Mouse (Mus musculus) MEL (cell line): ENCODE results near the gene Rab11fip3. TPM values are rescaled to one million over a fixed set of nuclear protein-coding genes. Genes with fewer than 3 reads are reported as not detected.
"Not testable (repeated sequence)": the region's sequence is repeated elsewhere in the genome, so short reads cannot be mapped to it uniquely, and the experiment has no call there.

Source experiments
- DNase-seq: peaks from one replicate; pipeline ENCODE4 v3.0.0; 2011; ENCODE audit warnings: low read depth, low spot score
- H3K27ac ChIP-seq: 2 replicates; pipeline ENCODE4 v1.5.1; 2012; ENCODE audit warnings: low read depth, mild to moderate bottlenecking, control low read depth, low read length, moderate library complexity; ENCODE audit not compliant: control insufficient read depth
- H3K27me3 ChIP-seq, 2 experiments: fragments of 150-350 bp in 1 of 2; sonication (generic) in 1 of 2; 2 replicates each; pipeline ENCODE4 v1.6.1; 2012; ENCODE audit warnings: low read length in 2 of 2, mild to moderate bottlenecking in 2 of 2, improper control_type of control experiment in 1 of 2, moderate library complexity in 1 of 2; ENCODE audit not compliant: insufficient read depth in 2 of 2, control insufficient read depth in 1 of 2
- H3K36me3 ChIP-seq, 2 experiments: 2 replicates each; pipeline ENCODE4 v1.6.1; 2012 to 2014; ENCODE audit warnings: low read length in 2 of 2, improper control_type of control experiment in 1 of 2, inconsistent platforms in 1 of 2, mild to moderate bottlenecking in 1 of 2; ENCODE audit not compliant: insufficient read depth in 2 of 2, control insufficient read depth in 1 of 2
- H3K4me1 ChIP-seq, 2 experiments: fragments of 150-350 bp in 1 of 2; sonication (generic) in 1 of 2; 2 replicates each; pipeline ENCODE4 v1.6.1; 2012; ENCODE audit warnings: low read length in 2 of 2, improper control_type of control experiment in 1 of 2, mild to moderate bottlenecking in 1 of 2; ENCODE audit not compliant: insufficient read depth in 2 of 2, control insufficient read depth in 1 of 2
- H3K4me3 ChIP-seq, 2 experiments: fragments of 150-350 bp in 1 of 2; sonication (generic) in 1 of 2; 2 replicates each; pipeline ENCODE4 v1.5.1; 2012; ENCODE audit warnings: low read depth in 2 of 2, low read length in 2 of 2, mild to moderate bottlenecking in 2 of 2, moderate library complexity in 2 of 2, control low read depth in 1 of 2, improper control_type of control experiment in 1 of 2; ENCODE audit not compliant: control insufficient read depth in 1 of 2, insufficient read depth in 1 of 2
- H3K79me2 ChIP-seq: 2 replicates; pipeline ENCODE4 v1.6.1; 2012; ENCODE audit warnings: mild to moderate bottlenecking, low read length, moderate library complexity; ENCODE audit not compliant: control insufficient read depth, poor library complexity, insufficient read depth
- H3K9ac ChIP-seq: 2 replicates; pipeline ENCODE4 v1.6.1; 2012; ENCODE audit warnings: low read depth, mild to moderate bottlenecking, control low read depth, low read length, moderate library complexity; ENCODE audit not compliant: control insufficient read depth, poor library complexity, severe bottlenecking
- H3K9me3 ChIP-seq: fragments of 150-350 bp; sonication (generic); replicated peaks from 2 replicates; pipeline ENCODE4 v1.6.1; 2012; ENCODE audit warnings: mild to moderate bottlenecking, low read length, improper control_type of control experiment, moderate library complexity; ENCODE audit not compliant: insufficient read depth
- BHLHE40 ChIP-seq: IDR thresholded peaks from 2 replicates; pipeline ENCODE4 v1.6.1; 2012; ENCODE audit warnings: low read depth, mild to moderate bottlenecking, inconsistent platforms, low read length, improper control_type of control experiment, borderline replicate concordance
- CHD1 ChIP-seq: IDR thresholded peaks from 2 replicates; pipeline ENCODE4 v1.6.1; 2012; ENCODE audit warnings: low read depth, mild to moderate bottlenecking, inconsistent platforms, low read length, improper control_type of control experiment
- CHD2 ChIP-seq: IDR thresholded peaks from 2 replicates; pipeline ENCODE4 v1.6.1; 2011; ENCODE audit warnings: low read length, improper control_type of control experiment
- CTCF ChIP-seq, 3 experiments: IDR thresholded peaks in 2 of 3; conservative IDR thresholded peaks in 1 of 3; 2 replicates each; pipeline ENCODE4 v1.5.1; 2011 to 2012; ENCODE audit warnings: low read length in 3 of 3, low read depth in 2 of 3, mild to moderate bottlenecking in 2 of 3, improper control_type of control experiment in 1 of 3, inconsistent platforms in 1 of 3, mixed read lengths in 1 of 3, moderate library complexity in 1 of 3; ENCODE audit not compliant: control insufficient read depth in 1 of 3, insufficient read depth in 1 of 3, poor library complexity in 1 of 3, severe bottlenecking in 1 of 3
- ELF1 ChIP-seq: IDR thresholded peaks from 2 replicates; pipeline ENCODE4 v1.6.1; 2014; ENCODE audit warnings: low read depth, mild to moderate bottlenecking, inconsistent platforms, low read length, improper control_type of control experiment, moderate library complexity
- EP300 ChIP-seq, 2 experiments: IDR thresholded peaks; 2 replicates each; pipeline ENCODE4 v1.6.1; 2011; ENCODE audit warnings: improper control_type of control experiment in 2 of 2, low read length in 2 of 2, low read depth in 1 of 2, mild to moderate bottlenecking in 1 of 2
- GABPA ChIP-seq: IDR thresholded peaks from 2 replicates; pipeline ENCODE4 v1.6.1; 2012; ENCODE audit warnings: low read depth, mild to moderate bottlenecking, inconsistent platforms, low read length, improper control_type of control experiment, moderate library complexity
- HCFC1 ChIP-seq: IDR thresholded peaks from 2 replicates; pipeline ENCODE4 v1.6.1; 2012; ENCODE audit warnings: low read depth, mild to moderate bottlenecking, inconsistent platforms, low read length, improper control_type of control experiment, moderate library complexity
- MAZ ChIP-seq: IDR thresholded peaks from 2 replicates; pipeline ENCODE4 v1.6.1; 2012; ENCODE audit warnings: low read depth, mild to moderate bottlenecking, inconsistent platforms, low read length, improper control_type of control experiment
- MXI1 ChIP-seq: IDR thresholded peaks from 2 replicates; pipeline ENCODE4 v1.6.1; 2011; ENCODE audit warnings: mild to moderate bottlenecking, low read depth, low read length, improper control_type of control experiment
- MYB ChIP-seq: IDR thresholded peaks from 2 replicates; pipeline ENCODE4 v1.6.1; 2011; ENCODE audit warnings: mild to moderate bottlenecking, low read depth, low read length, improper control_type of control experiment
- MYC ChIP-seq: IDR thresholded peaks from 2 replicates; pipeline ENCODE4 v1.6.1; 2011; ENCODE audit warnings: low read depth, mild to moderate bottlenecking, low read length, improper control_type of control experiment, moderate library complexity
- NRF1 ChIP-seq: IDR thresholded peaks from 2 replicates; pipeline ENCODE4 v1.6.1; 2014; ENCODE audit warnings: low read depth, mild to moderate bottlenecking, inconsistent platforms, low read length, improper control_type of control experiment, moderate library complexity; ENCODE audit not compliant: poor library complexity, insufficient read depth, severe bottlenecking
- POLR2AphosphoS2 ChIP-seq: IDR thresholded peaks from 2 replicates; pipeline ENCODE4 v1.6.1; 2011; ENCODE audit warnings: low read length, improper control_type of control experiment
- POLR2AphosphoS5 ChIP-seq: IDR thresholded peaks from 2 replicates; pipeline ENCODE4 v1.6.1; 2012; ENCODE audit warnings: low read depth, borderline replicate concordance, mild to moderate bottlenecking, inconsistent platforms, low read length, moderate library complexity, mixed read lengths
- RAD21 ChIP-seq: IDR thresholded peaks from 2 replicates; pipeline ENCODE4 v1.6.1; 2011; ENCODE audit warnings: mild to moderate bottlenecking, low read depth, low read length, improper control_type of control experiment
- SMC3 ChIP-seq: IDR thresholded peaks from 2 replicates; pipeline ENCODE4 v1.6.1; 2011; ENCODE audit warnings: low read depth, low read length, improper control_type of control experiment
- TAL1 ChIP-seq: IDR thresholded peaks from 2 replicates; pipeline ENCODE4 v1.6.1; 2012; ENCODE audit warnings: mild to moderate bottlenecking, inconsistent platforms, low read length, moderate library complexity, mixed read lengths
- TBP ChIP-seq: IDR thresholded peaks from 2 replicates; pipeline ENCODE4 v1.8.0; 2011; ENCODE audit warnings: low read depth, low read length, improper control_type of control experiment
- ZC3H11A ChIP-seq: IDR thresholded peaks from 2 replicates; pipeline ENCODE4 v1.6.1; 2012; ENCODE audit warnings: low read depth, mild to moderate bottlenecking, inconsistent platforms, low read length, improper control_type of control experiment
- ZKSCAN1 ChIP-seq: IDR thresholded peaks from 2 replicates; pipeline ENCODE4 v1.6.1; 2012; ENCODE audit warnings: low read depth, mild to moderate bottlenecking, inconsistent platforms, low read length, improper control_type of control experiment, moderate library complexity
- ZMIZ1 ChIP-seq: IDR thresholded peaks from 2 replicates; pipeline ENCODE4 v1.6.1; 2012; ENCODE audit warnings: low read depth, mild to moderate bottlenecking, inconsistent platforms, low read length, improper control_type of control experiment, moderate library complexity
- ZNF384 ChIP-seq: IDR thresholded peaks from 2 replicates; pipeline ENCODE4 v1.6.1; 2012; ENCODE audit warnings: low read depth, mild to moderate bottlenecking, inconsistent platforms, low read length, improper control_type of control experiment
- polyA plus RNA-seq, 2 experiments: library from polyadenylated mRNA; stranded (reverse) in 1 of 2; unstranded in 1 of 2; fragments of >175 nt in 1 of 2; fragments of >200 nt in 1 of 2; gene quantifications; 2 replicates each; pipeline versions ENCODE4 v1.2.1 to v1.2.4; 2012; ENCODE audit warnings: low replicate concordance in 2 of 2, low read depth in 1 of 2; ENCODE audit not compliant: insufficient read length in 2 of 2, insufficient read depth in 1 of 2, missing spikeins in 1 of 2
- total RNA-seq: library from RNA; depleted of rRNA; stranded (reverse); fragments of 300-350 nt; gene quantifications from 2 replicates; pipeline ENCODE4 v1.2.3, GENCODE M21; 2012

The Rab11fip3 gene
- total and polyA plus RNA-seq, 3 experiments, result 3.2 to 18.9 TPM; not detected in 1

DNA sequence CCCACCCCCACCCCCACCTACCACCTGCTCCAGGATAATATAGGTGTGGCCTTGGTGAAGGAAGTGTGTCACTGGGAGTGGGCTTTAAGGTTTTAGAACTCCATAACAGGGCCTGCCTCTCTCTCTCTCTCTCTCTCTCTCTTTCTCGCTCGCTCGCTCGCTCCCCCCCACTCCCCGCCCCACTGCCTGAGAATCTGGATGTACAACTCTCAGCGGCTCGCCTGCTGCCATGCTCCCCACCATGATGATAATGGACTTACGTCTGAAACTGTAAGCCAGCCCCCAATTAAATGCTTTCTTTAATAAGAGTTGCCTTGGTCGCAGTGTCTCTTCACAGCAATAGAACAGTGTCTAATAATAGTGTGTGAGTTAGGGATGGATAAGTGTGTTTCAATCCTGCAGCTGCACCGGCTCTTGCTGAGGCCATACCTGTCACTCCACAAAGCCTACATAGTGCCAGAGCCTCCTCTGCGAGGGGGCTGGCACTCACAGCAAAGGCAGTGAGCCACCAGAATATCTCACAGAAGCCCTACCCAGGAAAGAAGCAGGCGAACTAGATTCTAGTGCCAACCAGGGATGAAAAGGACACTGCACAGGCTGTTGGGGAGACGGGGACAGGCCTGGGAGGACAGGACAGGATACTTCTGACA, 26.6 kb downstream of the Rab11fip3 start:
- no peaks in the 10 kb centered on the region; a peak in 1 of 4 replicates for H3K36me3 ChIP-seq
- no peak for DNase-seq

DNA sequence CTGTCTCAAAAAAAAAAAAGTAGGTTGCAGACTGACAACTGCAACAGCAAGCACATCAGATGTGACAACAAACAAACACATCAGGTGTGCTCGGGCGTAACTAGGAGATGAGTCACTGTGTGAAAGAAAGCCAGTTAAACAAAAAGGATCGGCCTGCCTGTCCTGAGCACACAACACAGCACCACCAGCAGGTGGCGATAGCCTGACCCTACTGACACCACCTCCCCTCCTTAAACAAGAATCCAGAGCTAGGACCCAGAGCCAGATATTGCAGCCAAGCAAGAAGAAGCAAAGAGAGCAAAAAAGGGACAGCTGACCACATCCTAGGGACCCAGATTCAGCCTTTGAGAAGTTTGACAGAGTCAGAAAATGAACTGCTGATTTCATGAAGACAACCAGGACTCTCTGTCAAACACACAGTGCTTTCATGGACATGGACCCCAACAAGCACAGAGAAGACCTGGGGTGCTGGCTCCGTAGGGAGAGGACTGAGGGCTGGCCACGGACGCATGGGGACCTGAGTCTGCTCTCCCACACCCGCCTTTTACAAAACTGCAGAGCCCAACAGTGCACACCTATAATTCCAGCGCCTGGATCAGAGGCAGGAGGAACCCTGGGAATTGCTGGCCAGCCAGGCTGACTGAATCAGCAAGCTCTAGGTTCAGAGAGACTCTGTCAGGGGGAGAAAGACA, 28.1 kb downstream of the Rab11fip3 start:
- Histone ChIP-seq H3K9me3 (no peaks in the 10 kb centered on the region), H3K4me3 (no peak overlapping the region), H3K27me3 (no peaks in the 10 kb centered on the region), H3K79me2 (no peaks in the 10 kb centered on the region), H3K9ac (no peak overlapping the region), H3K4me1 (no peaks in the 10 kb centered on the region), H3K36me3 (no peaks in the 10 kb centered on the region; a peak in 1 of 4 replicates), H3K27ac (no peak overlapping the region)
- peak; percentile 84 for DNase-seq
- TF ChIP-seq CTCF (IDR thresholded peaks at IDR 0.05 in 2 of 3, conservative IDR thresholded peaks at IDR 0.05 in 1 of 3; ENCODE audit: control insufficient read depth in 1 of 3, insufficient read depth in 1 of 3, low read depth in 2 of 3, low read length in 3 of 3, poor library complexity in 1 of 3, severe bottlenecking in 1 of 3) (peak; percentile 84 to 93 (median 84)), GABPA (no peak), ZC3H11A (no peak), MXI1 (no peak), MAZ (no peak), ZMIZ1 (no peak), EP300 (IDR thresholded peaks at IDR 0.05; ENCODE audit: low read depth in 1 of 2, low read length in 2 of 2) (no peak), HCFC1 (no peak), ZNF384 (no peak), MYC (no peak), SMC3 (peak; percentile 82), POLR2AphosphoS5 (no peak), MYB (no peak), RAD21 (peak; percentile 51), BHLHE40 (no peak), CHD2 (no peak)

More for the DNA sequence above, 26.6 kb downstream of the Rab11fip3 start:
- Histone ChIP-seq H3K9ac (no peak overlapping the region), H3K79me2 (no peaks in the 10 kb centered on the region), H3K27ac (no peak overlapping the region), H3K4me1 (no peaks in the 10 kb centered on the region), H3K4me3 (no peak overlapping the region), H3K9me3 (no peaks in the 10 kb centered on the region), H3K27me3 (no peaks in the 10 kb centered on the region)
- TF ChIP-seq NRF1, result no peak
- no peak for TF ChIP-seq CHD1
- no peak for TF ChIP-seq HCFC1
- TF ChIP-seq ZKSCAN1, result no peak
- TF ChIP-seq ELF1, result no peak
- no peak for TF ChIP-seq ZC3H11A
- no peak for TF ChIP-seq POLR2AphosphoS2
- no peak for TF ChIP-seq MYB
- TF ChIP-seq TAL1, result no peak
- no peak for TF ChIP-seq TBP
- TF ChIP-seq MAZ, result no peak

DNA sequence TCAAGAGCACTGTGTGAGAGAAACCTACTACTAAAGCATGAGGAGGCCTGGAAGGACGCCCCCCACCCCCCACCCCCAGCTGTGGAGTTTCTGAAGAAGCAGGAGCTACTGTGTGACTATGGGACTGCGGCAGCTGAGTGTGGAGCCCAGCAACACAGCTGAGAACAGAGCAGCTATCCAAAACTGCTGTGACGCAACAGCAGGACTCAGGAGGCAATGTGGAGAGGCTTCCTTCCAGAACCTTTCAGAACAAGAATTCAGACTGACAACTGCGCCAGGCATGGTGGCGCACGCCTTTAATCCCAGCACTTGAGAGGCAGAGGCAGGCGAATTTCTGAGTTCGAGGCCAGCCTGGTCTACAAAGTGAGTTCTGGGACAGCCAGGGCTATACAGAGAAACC, 28.6 kb downstream of the Rab11fip3 start:
- not testable (repeated sequence) for DNase-seq, H3K9ac ChIP-seq, H3K4me1 ChIP-seq, H3K36me3 ChIP-seq, H3K4me3 ChIP-seq, H3K79me2 ChIP-seq, H3K27ac ChIP-seq, H3K9me3 ChIP-seq, H3K27me3 ChIP-seq
